Mouse (Mus musculus): Measurements from ENCODE around the gene Myl9.

DNA sequence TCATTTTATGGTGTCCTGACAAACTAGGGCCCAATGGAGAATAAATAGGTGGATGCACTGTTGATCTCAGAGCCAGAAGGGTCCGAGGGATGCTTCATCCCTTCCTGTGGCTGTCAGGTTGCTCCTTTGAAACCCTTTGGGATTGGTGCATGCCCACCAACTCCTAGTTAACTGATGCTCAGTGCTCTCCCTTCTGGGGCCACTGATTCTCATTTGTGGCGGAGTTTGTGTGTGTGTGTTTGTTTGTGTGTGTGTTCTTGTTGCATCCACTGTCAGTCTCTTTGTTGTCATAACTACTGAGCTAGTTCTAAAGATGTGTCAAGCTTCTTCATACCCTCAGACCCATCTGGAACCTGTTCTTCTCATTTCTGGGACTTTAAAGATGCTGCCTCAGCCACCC is 9.7 kb downstream of the Myl9 start:
- TF ChIP-seq POLR2A (IDR thresholded peaks at IDR 0.05; ENCODE audit: low read depth, low read length) (no peak), CTCF (IDR thresholded peaks at IDR 0.05; ENCODE audit: extremely low read depth, insufficient read length, insufficient replicate concordance, low read depth, low read length) (no peak)

Measured in small intestine, adult 2 months (tissue).